Mouse (Mus musculus): ENCODE results near the gene Cfap43. TPM values are rescaled to one million over a fixed set of nuclear protein-coding genes. Genes with fewer than 3 reads are reported as not detected.
A peak's percentile ranks its signal among the peaks of the same experiment; 100 is the strongest.

Cfap43 gene
- polyA plus RNA-seq, 1 experiment from 2014 or later: 0.38 TPM

- Histone ChIP-seq H3K9ac (ENCODE audit: low read length) (peak overlapping the region; percentile 93), H3K9me3 (replicated peaks; ENCODE audit: control insufficient read depth, low read length) (no peaks in the 10 kb centered on the region), H3K4me3 (ENCODE audit: low read length) (peak overlapping the region; percentile 75), H3K4me2 (ENCODE audit: low read depth, low read length) (peak overlapping the region; percentile 86), H3K27ac (ENCODE audit: low read length) (peak overlapping the region; percentile 99), H3K27me3 (ENCODE audit: control insufficient read depth, insufficient read depth, low read length) (no peaks in the 10 kb centered on the region), H3K36me3 (ENCODE audit: control insufficient read depth, insufficient read depth) (0 out of 2 replicates have a peak, but pooled peaks cover 4% of the 10 kb centered on the region), H3K4me1 (ENCODE audit: control insufficient read depth, insufficient read depth, low read length) (peaks cover 20% of the 10 kb centered on the region)
- under 1% methylated on average over 29 of the region's 29 CpGs for WGBS
- ATAC-seq (replicated peaks; ENCODE audit: extremely low read depth, insufficient read depth, low FRiP score): peak; percentile 7; the same call in 1 of the 2 replicates
Measured at GRCm38 (mm10) chr19:47918455-47919101, 509 bp downstream of the Cfap43 start.

- 13% methylated on average over 9 of the region's 9 CpGs for WGBS
- peaks cover 20% of the 10 kb centered on the region for H3K4me1 ChIP-seq (ENCODE audit: control insufficient read depth, insufficient read depth, low read length)
Measured at GRCm38 (mm10) chr19:47918016-47918415, 1.1 kb downstream of the Cfap43 start.

GRCm38 (mm10) chr19:47917396-47917795 is 1.7 kb downstream of the Cfap43 start:
- Histone ChIP-seq H3K9me3 (replicated peaks; ENCODE audit: control insufficient read depth, low read length) (no peaks in the 10 kb centered on the region), H3K9ac (ENCODE audit: low read length) (peak overlapping the region; percentile 93), H3K27me3 (ENCODE audit: control insufficient read depth, insufficient read depth, low read length) (no peaks in the 10 kb centered on the region), H3K27ac (ENCODE audit: low read length) (peak overlapping the region; percentile 99), H3K4me1 (ENCODE audit: control insufficient read depth, insufficient read depth, low read length) (peaks cover 21% of the 10 kb centered on the region), H3K4me2 (ENCODE audit: low read depth, low read length) (peak overlapping the region; percentile 86), H3K36me3 (ENCODE audit: control insufficient read depth, insufficient read depth) (0 out of 2 replicates have a peak, but pooled peaks cover 4% of the 10 kb centered on the region), H3K4me3 (ENCODE audit: low read length) (peak overlapping the region; percentile 75)
- ATAC-seq (replicated peaks; ENCODE audit: extremely low read depth, insufficient read depth, low FRiP score): no peak
- 38% methylated on average over 4 of the region's 4 CpGs for WGBS

More at GRCm38 (mm10) chr19:47918016-47918415, 1.1 kb downstream of the Cfap43 start:
- Histone ChIP-seq H3K36me3 (ENCODE audit: control insufficient read depth, insufficient read depth) (0 out of 2 replicates have a peak, but pooled peaks cover 4% of the 10 kb centered on the region), H3K27ac (ENCODE audit: low read length) (peak overlapping the region; percentile 99), H3K9me3 (replicated peaks; ENCODE audit: control insufficient read depth, low read length) (no peaks in the 10 kb centered on the region), H3K9ac (ENCODE audit: low read length) (peak overlapping the region; percentile 93), H3K4me2 (ENCODE audit: low read depth, low read length) (peak overlapping the region; percentile 86), H3K4me3 (ENCODE audit: low read length) (peak overlapping the region; percentile 75), H3K27me3 (ENCODE audit: control insufficient read depth, insufficient read depth, low read length) (no peaks in the 10 kb centered on the region)
- ATAC-seq (replicated peaks; ENCODE audit: extremely low read depth, insufficient read depth, low FRiP score): no peak

GRCm38 (mm10) chr19:47915251-47915650 is 3.8 kb downstream of the Cfap43 start:
- Histone ChIP-seq H3K4me1 (ENCODE audit: control insufficient read depth, insufficient read depth, low read length) (peaks cover 41% of the 10 kb centered on the region), H3K36me3 (ENCODE audit: control insufficient read depth, insufficient read depth) (0 out of 2 replicates have a peak, but pooled peaks cover 4% of the 10 kb centered on the region), H3K27ac (ENCODE audit: low read length) (no peak overlapping the region), H3K27me3 (ENCODE audit: control insufficient read depth, insufficient read depth, low read length) (no peaks in the 10 kb centered on the region), H3K4me3 (ENCODE audit: low read length) (no peak overlapping the region), H3K4me2 (ENCODE audit: low read depth, low read length) (no peak overlapping the region), H3K9ac (ENCODE audit: low read length) (peak overlapping the region; percentile 32; the same call in 1 of the 2 replicates), H3K9me3 (replicated peaks; ENCODE audit: control insufficient read depth, low read length) (no peaks in the 10 kb centered on the region)
- 75% methylated on average over 4 of the region's 4 CpGs for WGBS
- no peak for ATAC-seq (replicated peaks; ENCODE audit: extremely low read depth, insufficient read depth, low FRiP score)

GRCm38 (mm10) chr19:47914191-47914590 is 4.9 kb downstream of the Cfap43 start:
- no peak for ATAC-seq (replicated peaks; ENCODE audit: extremely low read depth, insufficient read depth, low FRiP score)
- peaks cover 50% of the 10 kb centered on the region for H3K4me1 ChIP-seq (ENCODE audit: control insufficient read depth, insufficient read depth, low read length)
- 88% methylated on average over 4 of the region's 4 CpGs for WGBS
- no peak overlapping the region for H3K9ac ChIP-seq (ENCODE audit: low read length)
- no peaks in the 10 kb centered on the region for H3K27me3 ChIP-seq (ENCODE audit: control insufficient read depth, insufficient read depth, low read length)
- no peak overlapping the region for H3K4me2 ChIP-seq (ENCODE audit: low read depth, low read length)
- H3K9me3 ChIP-seq (replicated peaks; ENCODE audit: control insufficient read depth, low read length): no peaks in the 10 kb centered on the region
- no peak overlapping the region for H3K27ac ChIP-seq (ENCODE audit: low read length)
- no peak overlapping the region for H3K4me3 ChIP-seq (ENCODE audit: low read length)
- H3K36me3 ChIP-seq (ENCODE audit: control insufficient read depth, insufficient read depth): 0 out of 2 replicates have a peak, but pooled peaks cover 4% of the 10 kb centered on the region

- no peak overlapping the region for H3K4me3 ChIP-seq (ENCODE audit: low read length)
- H3K9ac ChIP-seq (ENCODE audit: low read length): no peak overlapping the region
- H3K27ac ChIP-seq (ENCODE audit: low read length): no peak overlapping the region
- 89% methylated on average over 7 of the region's 7 CpGs for WGBS
- H3K36me3 ChIP-seq (ENCODE audit: control insufficient read depth, insufficient read depth): 0 out of 2 replicates have a peak, but pooled peaks cover 4% of the 10 kb centered on the region
- H3K9me3 ChIP-seq (replicated peaks; ENCODE audit: control insufficient read depth, low read length): no peaks in the 10 kb centered on the region
- ATAC-seq (replicated peaks; ENCODE audit: extremely low read depth, insufficient read depth, low FRiP score): no peak
- H3K27me3 ChIP-seq (ENCODE audit: control insufficient read depth, insufficient read depth, low read length): no peaks in the 10 kb centered on the region
- peaks cover 57% of the 10 kb centered on the region for H3K4me1 ChIP-seq (ENCODE audit: control insufficient read depth, insufficient read depth, low read length)
- H3K4me2 ChIP-seq (ENCODE audit: low read depth, low read length): no peak overlapping the region
Measured at GRCm38 (mm10) chr19:47913344-47913743, 5.7 kb downstream of the Cfap43 start.

GRCm38 (mm10) chr19:47910751-47911150 is 8.3 kb downstream of the Cfap43 start:
- no peaks in the 10 kb centered on the region for H3K27me3 ChIP-seq (ENCODE audit: control insufficient read depth, insufficient read depth, low read length)
- no peaks in the 10 kb centered on the region for H3K9me3 ChIP-seq (replicated peaks; ENCODE audit: control insufficient read depth, low read length)
- WGBS: 65% methylated on average over 4 of the region's 4 CpGs
- no peak overlapping the region for H3K9ac ChIP-seq (ENCODE audit: low read length)
- H3K4me2 ChIP-seq (ENCODE audit: low read depth, low read length): 0 out of 2 replicates have a peak overlapping the region, but pooled peaks have one; percentile 59
- H3K4me3 ChIP-seq (ENCODE audit: low read length): no peak overlapping the region
- ATAC-seq (replicated peaks; ENCODE audit: extremely low read depth, insufficient read depth, low FRiP score): no peak
- 0 out of 2 replicates have a peak, but pooled peaks cover 4% of the 10 kb centered on the region for H3K36me3 ChIP-seq (ENCODE audit: control insufficient read depth, insufficient read depth)
- peaks cover 42% of the 10 kb centered on the region for H3K4me1 ChIP-seq (ENCODE audit: control insufficient read depth, insufficient read depth, low read length)
- no peak overlapping the region for H3K27ac ChIP-seq (ENCODE audit: low read length)

GRCm38 (mm10) chr19:47910117-47910618 is 8.9 kb downstream of the Cfap43 start:
- Histone ChIP-seq H3K9ac (ENCODE audit: low read length) (peak overlapping the region; percentile 26; the same call in 1 of the 2 replicates), H3K36me3 (ENCODE audit: control insufficient read depth, insufficient read depth) (0 out of 2 replicates have a peak, but pooled peaks cover 4% of the 10 kb centered on the region), H3K4me1 (ENCODE audit: control insufficient read depth, insufficient read depth, low read length) (peaks cover 44% of the 10 kb centered on the region), H3K4me3 (ENCODE audit: low read length) (peak overlapping the region; percentile 33; the same call in 1 of the 2 replicates), H3K9me3 (replicated peaks; ENCODE audit: control insufficient read depth, low read length) (no peaks in the 10 kb centered on the region), H3K4me2 (ENCODE audit: low read depth, low read length) (peak overlapping the region; percentile 59), H3K27ac (ENCODE audit: low read length) (peak overlapping the region; percentile 68), H3K27me3 (ENCODE audit: control insufficient read depth, insufficient read depth, low read length) (no peaks in the 10 kb centered on the region)
- peak; percentile 14 for ATAC-seq (replicated peaks; ENCODE audit: extremely low read depth, insufficient read depth, low FRiP score)
- 34% methylated on average over 3 of the region's 4 CpGs for WGBS

Data from heart, embryonic 16.5 days (tissue).